Mouse (Mus musculus) forebrain, embryonic 14.5 days (tissue): ENCODE measurements around the gene Vmn1r75. TPM values are rescaled to one million over a fixed set of nuclear protein-coding genes. Genes with fewer than 3 reads are reported as not detected.

ENCODE experiments used
- ATAC-seq: fragments of 200-750 bp; cut with Nextera tagmentation; 2 replicates; pipeline ENCODE4 v1.8.0; 2017; ENCODE audit warnings: mild to moderate bottlenecking, moderate library complexity
- DNase-seq: peaks from one replicate; pipeline ENCODE4 v3.0.0-alpha.2; 2015; ENCODE audit warnings: low spot score
- H3K27ac ChIP-seq: fragments of 300-500 bp; sonication (generic); 2 replicates; pipeline ENCODE4 v1.5.1; 2014; ENCODE audit warnings: low read depth, mild to moderate bottlenecking, control low read depth, low read length, moderate library complexity
- H3K27me3 ChIP-seq: fragments of 300-500 bp; sonication (generic); replicated peaks from 2 replicates; pipeline ENCODE4 v1.6.1; 2014; ENCODE audit warnings: low read length, control low read depth, mixed read lengths; ENCODE audit not compliant: control insufficient read depth, insufficient read depth
- H3K36me3 ChIP-seq: fragments of 300-500 bp; sonication (generic); 2 replicates; pipeline ENCODE4 v1.6.1; 2014; ENCODE audit warnings: low read length, control low read depth; ENCODE audit not compliant: control insufficient read depth, insufficient read depth
- H3K4me1 ChIP-seq: fragments of 300-500 bp; sonication (generic); 2 replicates; pipeline ENCODE4 v1.6.1; 2014; ENCODE audit warnings: antibody characterized with exemption, low read length, control low read depth; ENCODE audit not compliant: control insufficient read depth, insufficient read depth
- H3K4me2 ChIP-seq: fragments of 300-500 bp; sonication (generic); 2 replicates; pipeline ENCODE4 v1.6.1; 2014; ENCODE audit warnings: mild to moderate bottlenecking, control low read depth, low read length
- H3K4me3 ChIP-seq: fragments of 300-500 bp; sonication (generic); 2 replicates; pipeline ENCODE4 v1.5.1; 2014; ENCODE audit warnings: low read depth, low read length, control low read depth
- H3K9ac ChIP-seq: fragments of 300-500 bp; sonication (generic); 2 replicates; pipeline ENCODE4 v1.6.1; 2014; ENCODE audit warnings: mild to moderate bottlenecking, low read length, control low read depth, moderate library complexity
- H3K9me3 ChIP-seq: fragments of 300-500 bp; sonication (generic); replicated peaks from 2 replicates; pipeline ENCODE4 v1.6.1; 2016; ENCODE audit warnings: low read length, control low read depth, mixed read lengths; ENCODE audit not compliant: control insufficient read depth
- WGBS: fragments of 180-500 bp; shearing (Covaris S2); extraction: QIAGEN DNeasy Blood & Tissue Kit; methylation state at CpG from one replicate; pipeline ENCODE4 v1.1.7; 2014; 5-methylcytosine and 5-hydroxymethylcytosine counted together
- polyA plus RNA-seq: library from polyadenylated mRNA; unstranded; fragments of >200 nt; fragmentation: Nextera tagmentation; extraction: Ambion mirVana; gene quantifications from 2 replicates; pipeline ENCODE4 v1.2.1, GENCODE M21; 2014

Vmn1r75 gene
- polyA plus RNA-seq: not detected in 2 replicates

DNA sequence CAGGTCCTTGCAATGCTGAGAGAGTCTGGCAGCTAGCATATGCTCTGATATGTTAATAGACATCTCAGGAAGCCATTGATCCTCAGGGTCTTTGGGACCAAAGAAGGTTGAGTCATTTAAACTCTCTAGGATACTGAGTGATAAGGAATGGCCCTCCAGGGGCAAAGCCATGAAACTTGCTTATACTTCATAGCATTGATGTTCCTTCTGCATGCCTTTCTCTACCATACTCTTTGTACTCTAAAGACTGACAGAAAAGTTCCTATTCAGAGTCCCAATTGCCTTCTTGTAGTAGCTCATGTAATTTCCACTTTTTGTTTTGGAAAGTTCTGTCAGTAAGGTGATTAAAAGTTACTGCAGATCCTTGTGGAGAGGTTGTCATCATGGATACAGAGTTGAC, at the start of gene Vmn1r75:
TSS of gene Vmn1r75 (plus strand) at position 301 of the 400 bp plus-strand sequence.
- Histone ChIP-seq H3K4me3 (no peak within 1 kb of the TSS), H3K27ac (no peak within 1 kb of the TSS), H3K27me3 (no peaks in the 10 kb centered on the region), H3K9ac (no peak within 1 kb of the TSS), H3K9me3 (peaks cover 4% of the 10 kb centered on the region; the same call in 1 of the 2 replicates), H3K4me1 (no peaks in the 10 kb centered on the region), H3K36me3 (no peaks in the 10 kb centered on the region), H3K4me2 (no peak within 1 kb of the TSS)
- ATAC-seq (no peak), DNase-seq (no peak)

DNA sequence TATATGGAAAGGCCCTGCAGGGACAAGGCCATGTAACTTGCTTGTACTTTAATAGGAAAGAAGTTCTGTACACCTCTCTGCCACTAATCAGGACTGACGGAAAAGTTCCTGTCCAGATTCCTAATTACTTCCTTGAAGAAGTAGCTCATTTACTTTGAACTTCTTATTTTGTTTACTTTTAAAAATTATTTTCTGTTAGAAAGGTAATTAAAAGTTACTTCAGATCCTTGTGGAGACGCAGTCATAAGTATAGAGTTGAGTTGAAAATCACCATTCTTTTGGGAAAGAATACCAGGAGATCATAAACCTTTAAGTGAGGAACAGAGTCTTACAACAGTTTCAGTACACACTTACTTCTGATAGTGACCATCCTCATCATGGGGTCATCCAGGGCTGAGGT, 40.8 kb upstream of the Vmn1r75 start, which contains the start of gene Vmn1r74:
TSS of gene Vmn1r74 (plus strand) at position 301 of the 400 bp plus-strand sequence.
- no peaks in the 10 kb centered on the region for H3K27me3 ChIP-seq
- H3K9me3 ChIP-seq: peaks cover 9% of the 10 kb centered on the region; the same call in 1 of the 2 replicates
- no peaks in the 10 kb centered on the region for H3K4me1 ChIP-seq
- 85% methylated on average over 2 of the region's 2 CpGs for WGBS
- ATAC-seq (no peak), DNase-seq (no peak)
- H3K36me3 ChIP-seq: no peaks in the 10 kb centered on the region
- H3K4me3 ChIP-seq: no peak within 1 kb of the TSS
- no peak within 1 kb of the TSS for H3K4me2 ChIP-seq
- H3K27ac ChIP-seq: no peak within 1 kb of the TSS
- H3K9ac ChIP-seq: no peak within 1 kb of the TSS

Other genes starting within 250 kb of the Vmn1r75 start
- not detected in 2 replicates for gene Vmn1r72, start 194.5 kb upstream of the Vmn1r75 start, polyA plus RNA-seq
- gene Vmn1r73, start 144.4 kb upstream of the Vmn1r75 start, polyA plus RNA-seq: not detected in 2 replicates
- gene Vmn1r74, start 40.6 kb upstream of the Vmn1r75 start, polyA plus RNA-seq: not detected in 2 replicates
- gene Vmn1r76, start 63.6 kb downstream of the Vmn1r75 start, polyA plus RNA-seq: not detected in 2 replicates
- not detected in 2 replicates for gene Vmn1r77, start 162.1 kb downstream of the Vmn1r75 start, polyA plus RNA-seq